Comparison of ENCODE assay signal across 8 mouse cellular contexts in the genomic region with DNA sequence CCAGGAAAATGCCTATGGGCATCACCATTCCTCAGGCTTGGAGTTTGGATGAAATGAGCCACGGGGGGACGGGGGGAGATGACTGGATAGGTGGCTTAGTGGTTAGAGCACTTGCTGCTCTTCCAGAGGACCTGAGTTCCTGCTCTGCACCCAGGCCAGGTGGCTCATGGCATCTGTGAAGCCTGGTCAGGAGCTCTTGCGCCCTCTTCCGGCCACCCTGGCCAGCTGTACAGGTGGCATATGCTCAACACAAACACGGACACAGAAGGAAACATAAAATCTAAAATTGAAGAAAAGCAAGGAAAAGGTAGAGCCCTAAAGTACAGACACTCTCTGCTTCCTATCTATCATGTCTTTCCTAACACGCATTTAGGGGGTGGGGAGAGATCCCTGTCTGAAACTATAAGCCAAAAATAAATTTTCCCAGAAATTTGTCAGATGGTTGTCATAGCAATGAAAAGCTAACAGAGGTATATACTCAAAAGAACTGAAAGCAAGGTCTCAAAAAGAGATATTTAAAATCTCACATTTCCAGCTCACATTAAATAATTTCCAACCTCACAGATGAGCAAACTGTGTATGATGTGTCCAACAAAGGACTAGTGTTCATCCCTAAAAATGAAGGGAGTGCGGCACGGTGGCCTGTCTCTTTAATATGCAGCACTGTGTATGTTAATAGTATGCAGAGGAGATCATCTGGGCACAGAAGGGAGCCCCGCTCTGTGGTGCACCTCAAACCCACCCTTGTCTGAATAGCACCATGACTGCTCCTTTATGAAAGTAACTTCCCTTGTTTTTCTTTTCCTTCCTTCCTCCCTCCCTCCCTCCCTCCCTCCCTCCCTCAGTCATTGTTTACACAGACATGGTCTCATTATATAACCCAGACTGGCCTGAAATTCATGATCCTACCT.
DNase-seq lines count a peak whose midpoint lies in the region; ATAC-seq and TF ChIP-seq lines count a peak whose summit lies in the region.
"Had no signal": no experiment of that assay in that cellular context is flagged by ENCODE, and none has a peak within 500 bp of the region (broad histone marks: within the 10 kb centered on the region; RNA-seq: fewer than 3 reads in every experiment).

No protein-coding gene starts in this region.

- 65% methylated on average over 9 of the region's 9 CpGs for WGBS in intestine, embryonic 16.5 days
- 71% methylated on average over 9 of the region's 9 CpGs for WGBS in intestine, embryonic 15.5 days

- ATAC-seq in intestine, embryonic 16.5 days: peak; percentile 39; the same call in 1 of the 2 replicates
- ATAC-seq in intestine, embryonic 15.5 days: no peak
- ATAC-seq in granulocyte monocyte progenitor cell, adult 5-6 weeks (replicated peaks; ENCODE audit: poor library complexity, severe bottlenecking): peak; percentile 48; the same call in 1 of the 2 replicates

- H3K36me3 ChIP-seq in intestine, embryonic 16.5 days (ENCODE audit: control insufficient read depth, insufficient read depth, low read length): no peaks in the 10 kb centered on the region
- H3K36me3 ChIP-seq in intestine, embryonic 15.5 days: no peaks in the 10 kb centered on the region
- H3K36me3 ChIP-seq in E14TG2a.4 (ENCODE audit: insufficient read depth, low read length): peaks cover 36% of the 10 kb centered on the region

- no peaks in the 10 kb centered on the region for H3K27me3 ChIP-seq in intestine, embryonic 16.5 days (replicated peaks; ENCODE audit: control insufficient read depth, insufficient read depth, low read length)
- H3K27me3 ChIP-seq in intestine, embryonic 15.5 days (replicated peaks): no peaks in the 10 kb centered on the region
- H3K27me3 ChIP-seq in E14TG2a.4 (ENCODE audit: insufficient read depth, low read length): no peaks in the 10 kb centered on the region

- H3K4me2 ChIP-seq in intestine, embryonic 16.5 days (ENCODE audit: low read depth, low read length): no peak overlapping the region
- no peak overlapping the region for H3K4me2 ChIP-seq in intestine, embryonic 15.5 days (replicated peaks)

- TF ChIP-seq CTCF in E14TG2a.4 (conservative IDR thresholded peaks at IDR 0.05; ENCODE audit: low read length): peak; percentile 61

- H3K4me3 ChIP-seq in intestine, embryonic 16.5 days (ENCODE audit: low read length): no peak overlapping the region
- H3K4me3 ChIP-seq in intestine, embryonic 15.5 days (replicated peaks): no peak overlapping the region
- no peak overlapping the region for H3K4me3 ChIP-seq in E14TG2a.4 (replicated peaks; ENCODE audit: low read length)

- H3K9ac ChIP-seq in intestine, embryonic 16.5 days (ENCODE audit: low read depth, low read length): no peak overlapping the region
- H3K9ac ChIP-seq in intestine, embryonic 15.5 days: no peak overlapping the region

- H3K9me3 ChIP-seq in intestine, embryonic 16.5 days (ENCODE audit: control insufficient read depth, low read length): no peaks in the 10 kb centered on the region
- H3K9me3 ChIP-seq in intestine, embryonic 15.5 days: no peaks in the 10 kb centered on the region
- no peaks in the 10 kb centered on the region for H3K9me3 ChIP-seq in E14TG2a.4 (ENCODE audit: low read length)

- H3K4me1 ChIP-seq in intestine, embryonic 16.5 days (ENCODE audit: control insufficient read depth, insufficient read depth, low read length): peaks cover 22% of the 10 kb centered on the region
- H3K4me1 ChIP-seq in intestine, embryonic 15.5 days (replicated peaks): peaks cover 13% of the 10 kb centered on the region
- H3K4me1 ChIP-seq in E14TG2a.4 (replicated peaks; ENCODE audit: low read depth, low read length): peaks cover 86% of the 10 kb centered on the region

- peak; percentile 50 for DNase-seq in 416B (ENCODE audit: low read depth)
- DNase-seq in adrenal gland, adult 18-20 months (ENCODE audit: low spot score in 2 of 2): no peak
- no peak for DNase-seq in right cerebral cortex, adult 18-20 months
- DNase-seq: kidney, postnatal 10 days had no signal

- no peak overlapping the region for H3K27ac ChIP-seq in intestine, embryonic 16.5 days (ENCODE audit: low read length)
- no peak overlapping the region for H3K27ac ChIP-seq in intestine, embryonic 15.5 days
